10 mouse cellular contexts compared by ENCODE assay signal in the genomic region with DNA sequence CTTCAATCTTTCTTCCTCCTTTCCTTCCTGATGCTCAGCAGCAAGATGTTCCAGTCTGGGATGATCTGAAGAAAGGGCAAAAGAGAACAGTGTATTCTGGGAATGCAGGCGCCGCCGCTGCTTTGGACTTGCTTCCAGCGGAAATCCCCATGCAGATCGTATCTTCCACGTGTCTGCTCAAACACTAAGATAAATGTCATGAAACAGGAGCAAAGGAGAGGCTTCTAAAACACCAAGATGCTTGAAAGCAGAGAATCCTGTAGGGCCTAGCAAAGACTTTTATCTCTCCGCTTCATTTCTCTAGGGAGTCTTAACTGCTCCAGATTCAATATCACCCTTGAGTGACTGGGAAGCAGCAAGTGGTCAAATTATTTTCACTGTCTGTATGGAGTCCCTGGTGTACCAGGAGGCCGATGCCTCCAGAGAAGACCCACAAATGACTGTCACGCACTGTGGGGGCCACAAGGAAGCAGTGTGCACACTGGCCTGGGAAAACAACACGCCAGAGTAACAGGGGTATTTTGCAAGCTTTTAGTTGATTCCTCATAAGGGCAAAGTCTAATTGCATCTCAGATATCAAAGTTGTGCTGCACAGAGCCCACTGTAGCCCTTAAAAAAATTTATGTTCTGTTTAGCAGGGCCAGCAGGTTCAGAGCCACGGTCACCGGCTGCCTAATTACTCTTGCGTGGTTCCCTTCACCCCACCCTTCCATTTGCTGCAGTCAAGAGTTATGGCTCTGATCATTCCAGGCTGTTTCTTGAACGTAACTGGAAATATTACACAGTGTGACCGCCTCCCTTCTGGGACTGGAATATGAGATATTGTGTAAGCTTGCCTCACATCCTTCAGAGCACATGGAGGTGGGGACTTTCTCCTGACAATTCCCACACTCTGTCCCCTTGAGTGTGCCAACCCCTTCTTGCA.
A peak's percentile ranks its signal among the peaks of the same experiment; 100 is the strongest.
DNase-seq lines count a peak whose midpoint lies in the region; ATAC-seq and TF ChIP-seq lines count a peak whose summit lies in the region.
"Had no signal": no experiment of that assay in that cellular context is flagged by ENCODE, and none has a peak within 500 bp of the region (broad histone marks: within the 10 kb centered on the region; RNA-seq: fewer than 3 reads in every experiment).

No protein-coding gene starts in this region.

- no peak overlapping the region for H3K4me3 ChIP-seq in embryonic facial prominence, embryonic 11.5 days (ENCODE audit: low read depth, low read length)
- H3K4me3 ChIP-seq in embryonic facial prominence, embryonic 10.5 days, result no peak overlapping the region
- H3K4me3 ChIP-seq in limb, embryonic 10.5 days, result no peak overlapping the region
- no peak overlapping the region for H3K4me3 ChIP-seq in forebrain, postnatal 0 days (ENCODE audit: low read depth, low read length)
- H3K4me3 ChIP-seq: erythroblast, embryonic 14.5 days had no signal

- TF ChIP-seq CTCF in forebrain, postnatal 0 days (IDR thresholded peaks at IDR 0.05; ENCODE audit: low read depth), result no peak

- no peak overlapping the region for H3K27ac ChIP-seq in embryonic facial prominence, embryonic 11.5 days (replicated peaks; ENCODE audit: low read depth, low read length)
- H3K27ac ChIP-seq in embryonic facial prominence, embryonic 10.5 days (replicated peaks), result no peak overlapping the region
- H3K27ac ChIP-seq in limb, embryonic 10.5 days, result peak overlapping the region; percentile 81
- no peak overlapping the region for H3K27ac ChIP-seq in forebrain, postnatal 0 days (ENCODE audit: low read depth, low read length)

- peak; percentile 32 for DNase-seq in embryonic facial prominence, embryonic 11.5 days (ENCODE audit: low spot score)
- DNase-seq in embryonic facial prominence, embryonic 10.5 days (ENCODE audit: low spot score), result no peak
- peak; percentile 7 to 38 for DNase-seq in urinary bladder, postnatal 36 days (ENCODE audit: low spot score in 2 of 2)
- DNase-seq in urinary bladder, postnatal 4 days (ENCODE audit: low spot score in 2 of 2), result no peak
- peak; percentile 62 for DNase-seq in limb, embryonic 10.5 days (ENCODE audit: low spot score)
- no peak for DNase-seq in forebrain, postnatal 0 days
- DNase-seq in thymus, adult 18-20 months, result no peak
- DNase-seq: layer of hippocampus, adult 9-11 months had no signal

- H3K36me3 ChIP-seq in embryonic facial prominence, embryonic 11.5 days (replicated peaks; ENCODE audit: control insufficient read depth, insufficient read depth, low read depth, low read length), result no peaks in the 10 kb centered on the region
- no peaks in the 10 kb centered on the region for H3K36me3 ChIP-seq in embryonic facial prominence, embryonic 10.5 days (replicated peaks)
- H3K36me3 ChIP-seq in limb, embryonic 10.5 days, result no peaks in the 10 kb centered on the region
- no peaks in the 10 kb centered on the region for H3K36me3 ChIP-seq in forebrain, postnatal 0 days (ENCODE audit: insufficient read depth)

- H3K9me3 ChIP-seq in embryonic facial prominence, embryonic 11.5 days (replicated peaks; ENCODE audit: control insufficient read depth, low read length), result no peaks in the 10 kb centered on the region
- 0 out of 2 replicates have a peak, but pooled peaks cover 3% of the 10 kb centered on the region for H3K9me3 ChIP-seq in embryonic facial prominence, embryonic 10.5 days
- no peaks in the 10 kb centered on the region for H3K9me3 ChIP-seq in limb, embryonic 10.5 days (replicated peaks)
- H3K9me3 ChIP-seq in forebrain, postnatal 0 days (ENCODE audit: low read length), result no peaks in the 10 kb centered on the region

- no peak overlapping the region for H3K4me2 ChIP-seq in embryonic facial prominence, embryonic 11.5 days (ENCODE audit: low read depth, low read length)
- H3K4me2 ChIP-seq in forebrain, postnatal 0 days (ENCODE audit: low read depth), result no peak overlapping the region

- ATAC-seq in embryonic facial prominence, embryonic 11.5 days (replicated peaks; ENCODE audit: insufficient number of reproducible peaks, low FRiP score, low TSS enrichment, low read depth), result no peak
- no peak for ATAC-seq in forebrain, postnatal 0 days
- no peak for ATAC-seq in cerebellum, adult (ENCODE audit: insufficient number of reproducible peaks, low FRiP score, low TSS enrichment)

- 73% methylated on average over 15 of the region's 15 CpGs for WGBS in embryonic facial prominence, embryonic 11.5 days
- WGBS in embryonic facial prominence, embryonic 10.5 days, result 83% methylated on average over 15 of the region's 15 CpGs
- WGBS in limb, embryonic 10.5 days, result 56% methylated on average over 15 of the region's 15 CpGs
- WGBS in forebrain, postnatal 0 days, result 89% methylated on average over 15 of the region's 15 CpGs

- no peaks in the 10 kb centered on the region for H3K4me1 ChIP-seq in embryonic facial prominence, embryonic 11.5 days (ENCODE audit: control insufficient read depth, insufficient read depth, low read length)
- peaks cover 27% of the 10 kb centered on the region for H3K4me1 ChIP-seq in embryonic facial prominence, embryonic 10.5 days
- H3K4me1 ChIP-seq in limb, embryonic 10.5 days, result peaks cover 54% of the 10 kb centered on the region
- no peaks in the 10 kb centered on the region for H3K4me1 ChIP-seq in forebrain, postnatal 0 days (ENCODE audit: insufficient read depth)

- no peaks in the 10 kb centered on the region for H3K27me3 ChIP-seq in embryonic facial prominence, embryonic 11.5 days (ENCODE audit: control insufficient read depth, insufficient read depth, low read length)
- no peaks in the 10 kb centered on the region for H3K27me3 ChIP-seq in embryonic facial prominence, embryonic 10.5 days (replicated peaks; ENCODE audit: low read depth, poor library complexity, severe bottlenecking)
- no peaks in the 10 kb centered on the region for H3K27me3 ChIP-seq in limb, embryonic 10.5 days (ENCODE audit: low read depth, poor library complexity, severe bottlenecking)
- no peaks in the 10 kb centered on the region for H3K27me3 ChIP-seq in forebrain, postnatal 0 days (ENCODE audit: insufficient read depth, low read length)

- no peak overlapping the region for H3K9ac ChIP-seq in embryonic facial prominence, embryonic 11.5 days (replicated peaks; ENCODE audit: low read length)
- H3K9ac ChIP-seq in forebrain, postnatal 0 days, result no peak overlapping the region

Comparison
In these comparisons a context has a peak if more than half of its experiments do, and no peak if none do; other contexts are left out.
1. DNase-seq: peak in embryonic facial prominence, embryonic 11.5 days (single experiment), urinary bladder, postnatal 36 days (2 of 2) and limb, embryonic 10.5 days (single experiment); none in embryonic facial prominence, embryonic 10.5 days (single experiment), urinary bladder, postnatal 4 days (0 of 2), forebrain, postnatal 0 days (single experiment) and thymus, adult 18-20 months (0 of 2).